Mouse (Mus musculus) ZHBTc4 (cell line): Measurements from ENCODE around the gene Mdm4.

Source experiments
- DNase-seq: peaks from one replicate; pipeline ENCODE4 v3.0.0-alpha.2; 2011; ENCODE audit warnings: low read depth, low spot score

The Mdm4 gene

DNA sequence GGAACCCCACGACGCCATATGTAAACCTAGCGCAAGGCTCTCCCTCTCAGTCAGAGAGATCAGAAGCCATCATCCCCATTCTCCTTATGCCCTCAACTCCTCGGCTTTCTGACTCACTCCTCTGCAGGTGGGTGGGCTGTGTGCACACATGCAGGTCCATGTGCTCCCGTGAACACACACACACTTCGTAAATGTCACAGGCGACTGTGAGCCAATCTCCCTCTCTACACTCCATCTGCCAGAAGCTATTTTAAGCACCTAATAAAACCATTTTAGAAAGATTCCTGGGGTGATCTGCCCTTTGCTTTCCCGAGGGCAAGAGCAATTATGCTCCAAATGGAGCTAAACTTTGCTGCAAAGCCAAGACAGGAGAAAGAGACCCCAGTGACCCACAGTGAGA lies 84.5 kb downstream of the Mdm4 start:
- no peak for DNase-seq

GRCm38 (mm10) chr1:132938975-132939374 lies 91.4 kb downstream of the Mdm4 start:
- DNase-seq: no peak

- no peak for DNase-seq
Measured at GRCm38 (mm10) chr1:132937296-132938030, 92.9 kb downstream of the Mdm4 start.

GRCm38 (mm10) chr1:132934856-132935255 lies 95.5 kb downstream of the Mdm4 start:
- peak; percentile 86 for DNase-seq

GRCm38 (mm10) chr1:132932421-132932820 lies 97.9 kb downstream of the Mdm4 start:
- no peak for DNase-seq

DNA sequence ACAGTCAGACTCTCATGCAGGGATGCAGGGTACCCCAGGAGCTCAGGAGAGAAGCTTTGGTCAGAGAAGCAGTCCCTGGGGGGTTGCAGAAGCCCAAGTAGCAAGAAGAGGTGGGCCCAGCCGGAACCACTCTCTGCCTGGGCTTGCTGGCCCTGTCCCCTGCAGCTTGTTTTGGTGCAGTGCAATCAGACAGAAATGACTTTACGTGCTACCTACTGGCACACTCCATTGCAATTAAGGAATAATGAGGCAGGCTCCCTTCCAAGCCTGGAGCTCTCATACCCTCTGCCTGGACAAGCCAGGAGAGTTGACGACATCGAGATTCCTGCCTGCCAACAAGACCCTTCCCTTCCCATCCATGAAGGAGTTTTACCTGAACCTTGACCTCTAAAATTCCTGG lies 100.1 kb downstream of the Mdm4 start:
- DNase-seq: no peak

DNA sequence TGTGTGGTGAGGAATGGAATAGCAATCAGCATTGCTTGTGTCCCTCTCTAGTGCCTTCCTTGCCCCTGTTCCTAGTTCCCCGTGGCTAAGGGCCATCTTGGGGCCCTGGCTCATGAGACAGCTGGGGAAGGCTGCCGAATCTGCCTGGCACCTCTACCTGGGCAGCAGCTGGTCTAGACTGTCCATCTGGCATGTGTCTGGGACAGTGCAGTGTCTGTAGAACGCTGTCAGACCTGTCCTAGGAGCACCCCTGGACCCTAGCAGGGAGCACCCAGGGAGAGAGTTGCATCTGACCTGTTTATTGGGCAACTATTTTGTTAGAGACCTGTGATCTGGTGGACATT lies 101.5 kb downstream of the Mdm4 start:
- DNase-seq: no peak

GRCm38 (mm10) chr1:132928032-132928906 lies 102.1 kb downstream of the Mdm4 start:
- DNase-seq: peak; percentile 47

DNA sequence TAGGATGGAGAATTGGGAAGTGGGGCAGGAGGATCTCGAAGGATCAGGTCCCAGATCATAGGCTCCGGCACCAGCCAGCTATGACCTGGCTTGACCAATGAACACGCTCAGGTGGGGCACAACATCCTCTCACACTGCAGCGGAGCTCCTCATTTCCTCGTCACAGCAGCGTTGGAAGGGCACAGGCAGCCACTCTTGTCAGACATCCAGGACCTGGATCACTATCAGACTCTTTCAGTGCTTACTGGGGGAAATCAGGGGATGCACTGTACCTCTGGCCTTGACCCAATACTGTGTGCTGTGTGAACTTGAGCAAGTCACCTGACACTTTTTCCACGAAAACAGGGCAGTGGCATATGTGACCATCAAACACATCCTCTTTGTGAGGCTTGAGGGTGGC lies 105.1 kb downstream of the Mdm4 start:
- DNase-seq: no peak

GRCm38 (mm10) chr1:132922257-132922656 lies 108.1 kb downstream of the Mdm4 start:
- DNase-seq: no peak

- DNase-seq: peak; percentile 57
Measured at GRCm38 (mm10) chr1:132921071-132921470, 109.3 kb downstream of the Mdm4 start.

DNA sequence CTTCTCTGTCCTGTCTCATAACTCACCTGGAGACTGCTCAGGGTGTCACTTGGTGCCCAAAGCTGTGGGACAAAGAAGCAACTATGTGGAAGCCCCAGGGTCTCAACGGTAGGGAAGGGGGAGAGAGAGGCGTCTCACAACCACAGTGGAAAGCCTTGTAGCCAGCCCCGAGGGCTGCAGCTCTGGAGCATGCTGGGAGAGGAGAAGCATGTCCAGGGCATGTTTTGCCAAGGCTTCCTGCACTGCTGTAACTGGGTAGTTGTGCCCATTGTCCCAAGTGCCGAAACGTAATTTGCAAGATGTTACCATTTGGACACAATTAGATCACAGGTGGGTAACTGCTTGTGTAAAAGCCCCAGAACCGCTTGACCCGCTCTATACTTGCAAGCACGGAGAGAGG lies 111.1 kb downstream of the Mdm4 start:
- DNase-seq: peak; percentile 55

GRCm38 (mm10) chr1:132918117-132918680 lies 112.2 kb downstream of the Mdm4 start:
- peak; percentile 49 for DNase-seq

DNA sequence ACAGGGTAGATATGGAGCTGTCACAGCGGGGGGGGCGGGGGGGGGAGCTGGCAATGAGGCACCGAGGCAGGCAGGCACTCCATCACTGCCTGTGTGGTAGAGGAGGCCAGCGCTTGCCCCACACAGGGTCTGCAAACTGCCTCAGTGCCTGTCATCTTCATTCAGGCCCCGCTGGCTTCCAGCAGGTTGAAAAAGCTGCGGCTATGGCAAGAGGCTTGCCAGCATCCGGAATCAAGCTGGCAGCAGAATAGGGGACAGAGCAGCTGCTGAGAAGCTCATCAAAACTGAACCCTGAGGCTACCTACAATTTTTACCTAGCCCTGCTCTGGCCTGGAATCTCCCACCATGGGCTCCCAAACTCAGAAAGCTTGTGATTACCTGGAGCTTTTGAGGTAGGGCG lies 112.8 kb downstream of the Mdm4 start:
- DNase-seq: no peak

DNA sequence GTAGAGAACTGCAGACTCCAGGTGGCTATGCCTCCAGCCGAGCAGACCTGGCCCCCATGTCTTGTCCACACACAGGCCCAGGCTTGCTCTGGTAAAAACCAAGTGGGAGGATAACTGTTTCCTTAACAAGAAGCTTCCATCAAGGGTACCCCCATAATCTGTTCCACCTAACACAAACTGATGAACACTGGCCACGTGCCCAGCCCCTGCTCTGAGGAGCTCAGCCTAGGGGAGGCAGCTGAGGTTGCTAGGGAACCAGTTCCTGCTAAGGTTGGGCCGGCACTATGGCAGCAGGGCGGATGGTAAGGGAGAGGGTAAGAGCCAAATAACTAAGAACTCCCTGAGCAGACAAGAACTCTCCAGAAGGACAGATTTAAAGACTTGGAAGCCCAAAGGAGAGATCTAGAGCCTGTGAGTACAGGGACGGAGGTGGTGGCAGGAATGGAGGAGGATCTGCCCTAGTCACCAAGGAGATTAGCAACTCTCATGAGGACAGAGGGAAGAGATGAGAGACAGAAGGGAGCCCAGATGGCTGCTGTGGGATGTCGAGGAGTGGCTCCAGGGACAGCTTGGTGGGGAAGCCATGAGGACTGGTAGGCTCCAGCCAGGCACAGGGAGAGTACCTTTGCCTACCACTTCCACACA lies 114.4 kb downstream of the Mdm4 start:
- DNase-seq: no peak

DNA sequence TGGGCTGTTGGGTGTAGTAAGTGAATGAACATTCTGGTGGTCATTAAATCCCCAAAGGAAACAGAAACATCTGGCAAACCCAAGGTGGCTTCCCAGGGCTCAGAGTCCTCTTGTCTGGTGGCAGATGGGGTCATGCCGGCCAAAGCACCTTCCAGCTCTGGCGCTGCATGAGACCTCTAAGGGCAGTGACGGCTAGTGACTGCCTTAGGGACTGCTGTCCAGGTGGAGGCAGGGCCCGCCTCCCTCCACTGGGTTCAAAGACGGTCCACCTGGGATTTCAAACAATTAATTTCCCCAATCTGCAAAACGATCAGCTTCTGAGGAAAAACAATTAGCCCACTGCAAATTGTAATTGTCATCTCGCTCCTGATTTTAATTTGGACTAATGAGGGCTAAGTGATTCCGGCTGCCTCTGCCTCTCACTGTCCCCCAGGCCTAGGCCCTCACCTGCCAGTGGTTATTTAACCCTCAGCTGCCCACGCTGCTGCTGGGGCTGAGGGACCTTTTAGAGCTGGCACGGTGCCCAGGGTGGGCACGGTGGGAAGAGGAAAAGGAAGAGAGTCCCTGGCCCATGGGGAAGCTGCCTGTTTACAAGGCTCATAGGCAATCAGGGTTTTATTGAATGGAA lies 119.8 kb downstream of the Mdm4 start:
- DNase-seq: no peak

GRCm38 (mm10) chr1:132909951-132910350 lies 120.4 kb downstream of the Mdm4 start:
- DNase-seq: peak; percentile 72
